Mouse (Mus musculus): Measurements from ENCODE around the gene Pax8. TPM values are rescaled to one million over a fixed set of nuclear protein-coding genes. Genes with fewer than 3 reads are reported as not detected.
A peak's percentile ranks its signal among the peaks of the same experiment; 100 is the strongest.

Gene Pax8
- polyA plus RNA-seq, 1 experiment from 2014 or later, result not detected

- Histone ChIP-seq H3K27ac (replicated peaks in 1 of 2; ENCODE audit: control insufficient read depth in 1 of 2, insufficient read depth in 1 of 2, low read depth in 2 of 2, low read length in 2 of 2) (no peak overlapping the region), H3K4me1 (ENCODE audit: control insufficient read depth in 2 of 2, insufficient read depth in 2 of 2, low read length in 2 of 2) (no peaks in the 10 kb centered on the region), H3K36me3 (ENCODE audit: control insufficient read depth, insufficient read depth, low read length) (no peaks in the 10 kb centered on the region), H3K4me2 (ENCODE audit: low read length) (no peak overlapping the region), H3K27me3 (ENCODE audit: control insufficient read depth, insufficient read depth, low read length) (no peaks in the 10 kb centered on the region), H3K4me3 (ENCODE audit: control insufficient read depth in 1 of 2, insufficient read depth in 1 of 2, low read depth in 1 of 2, low read length in 2 of 2) (no peak overlapping the region), H3K9me3 (ENCODE audit: control insufficient read depth, low read length) (no peaks in the 10 kb centered on the region), H3K9ac (ENCODE audit: low read length) (no peak overlapping the region)
- ATAC-seq (ENCODE audit: insufficient number of reproducible peaks, insufficient read depth, low FRiP score, low read depth), result no peak
- WGBS, result 71% methylated on average over 4 of the region's 4 CpGs
Measured at GRCm38 (mm10) chr2:24413677-24414076, 61.7 kb downstream of the Pax8 start.

GRCm38 (mm10) chr2:24413172-24413571 lies 62.2 kb downstream of the Pax8 start:
- no peaks in the 10 kb centered on the region for H3K27me3 ChIP-seq (ENCODE audit: control insufficient read depth, insufficient read depth, low read length)
- no peak overlapping the region for H3K4me2 ChIP-seq (ENCODE audit: low read length)
- H3K9me3 ChIP-seq (ENCODE audit: control insufficient read depth, low read length), result no peaks in the 10 kb centered on the region
- H3K9ac ChIP-seq (ENCODE audit: low read length), result no peak overlapping the region
- no peaks in the 10 kb centered on the region for H3K36me3 ChIP-seq (ENCODE audit: control insufficient read depth, insufficient read depth, low read length)
- H3K4me1 ChIP-seq (ENCODE audit: control insufficient read depth in 2 of 2, insufficient read depth in 2 of 2, low read length in 2 of 2), result no peaks in the 10 kb centered on the region
- no peak overlapping the region for H3K27ac ChIP-seq (replicated peaks in 1 of 2; ENCODE audit: control insufficient read depth in 1 of 2, insufficient read depth in 1 of 2, low read depth in 2 of 2, low read length in 2 of 2)
- no peak overlapping the region for H3K4me3 ChIP-seq (ENCODE audit: control insufficient read depth in 1 of 2, insufficient read depth in 1 of 2, low read depth in 1 of 2, low read length in 2 of 2)
- no peak for ATAC-seq (ENCODE audit: insufficient number of reproducible peaks, insufficient read depth, low FRiP score, low read depth)
- WGBS, result 86% methylated on average over 3 of the region's 3 CpGs

- no peak overlapping the region for H3K4me3 ChIP-seq (ENCODE audit: control insufficient read depth in 1 of 2, insufficient read depth in 1 of 2, low read depth in 1 of 2, low read length in 2 of 2)
- H3K9me3 ChIP-seq (ENCODE audit: control insufficient read depth, low read length), result no peaks in the 10 kb centered on the region
- ATAC-seq (ENCODE audit: insufficient number of reproducible peaks, insufficient read depth, low FRiP score, low read depth), result no peak
- H3K36me3 ChIP-seq (ENCODE audit: control insufficient read depth, insufficient read depth, low read length), result no peaks in the 10 kb centered on the region
- H3K9ac ChIP-seq (ENCODE audit: low read length), result no peak overlapping the region
- H3K27ac ChIP-seq (replicated peaks in 1 of 2; ENCODE audit: control insufficient read depth in 1 of 2, insufficient read depth in 1 of 2, low read depth in 2 of 2, low read length in 2 of 2), result no peak overlapping the region
- WGBS, result 4% methylated on average over 2 of the region's 2 CpGs
- H3K27me3 ChIP-seq (ENCODE audit: control insufficient read depth, insufficient read depth, low read length), result peaks cover 12% of the 10 kb centered on the region
- no peak overlapping the region for H3K4me2 ChIP-seq (ENCODE audit: low read length)
- H3K4me1 ChIP-seq (ENCODE audit: control insufficient read depth in 2 of 2, insufficient read depth in 2 of 2, low read length in 2 of 2), result peaks cover 3% of the 10 kb centered on the region in 2 experiments; a peak in 2 of 4 replicates
Measured at GRCm38 (mm10) chr2:24409166-24409565, 66.2 kb downstream of the Pax8 start.

GRCm38 (mm10) chr2:24407701-24408485 lies 67.5 kb downstream of the Pax8 start:
- Histone ChIP-seq H3K36me3 (ENCODE audit: control insufficient read depth, insufficient read depth, low read length) (no peaks in the 10 kb centered on the region), H3K4me2 (ENCODE audit: low read length) (no peak overlapping the region), H3K27ac (replicated peaks in 1 of 2; ENCODE audit: control insufficient read depth in 1 of 2, insufficient read depth in 1 of 2, low read depth in 2 of 2, low read length in 2 of 2) (no peak overlapping the region), H3K4me3 (ENCODE audit: control insufficient read depth in 1 of 2, insufficient read depth in 1 of 2, low read depth in 1 of 2, low read length in 2 of 2) (no peak overlapping the region), H3K9me3 (ENCODE audit: control insufficient read depth, low read length) (no peaks in the 10 kb centered on the region), H3K27me3 (ENCODE audit: control insufficient read depth, insufficient read depth, low read length) (peaks cover 20% of the 10 kb centered on the region), H3K9ac (ENCODE audit: low read length) (no peak overlapping the region), H3K4me1 (ENCODE audit: control insufficient read depth in 2 of 2, insufficient read depth in 2 of 2, low read length in 2 of 2) (peaks cover 3% of the 10 kb centered on the region in 2 experiments; a peak in 2 of 4 replicates)
- no peak for ATAC-seq (ENCODE audit: insufficient number of reproducible peaks, insufficient read depth, low FRiP score, low read depth)
- 56% methylated on average over 4 of the region's 4 CpGs for WGBS

GRCm38 (mm10) chr2:24405345-24406012 lies 69.9 kb downstream of the Pax8 start:
- Histone ChIP-seq H3K4me2 (ENCODE audit: low read length) (peak overlapping the region; percentile 62), H3K27me3 (ENCODE audit: control insufficient read depth, insufficient read depth, low read length) (peaks cover 20% of the 10 kb centered on the region), H3K9me3 (ENCODE audit: control insufficient read depth, low read length) (no peaks in the 10 kb centered on the region), H3K4me3 (ENCODE audit: control insufficient read depth in 1 of 2, insufficient read depth in 1 of 2, low read depth in 1 of 2, low read length in 2 of 2) (peak overlapping the region; percentile 21 to 22; a peak in 3 of 4 replicates), H3K36me3 (ENCODE audit: control insufficient read depth, insufficient read depth, low read length) (no peaks in the 10 kb centered on the region), H3K9ac (ENCODE audit: low read length) (peak overlapping the region; percentile 64; the same call in 1 of the 2 replicates), H3K4me1 (ENCODE audit: control insufficient read depth in 2 of 2, insufficient read depth in 2 of 2, low read length in 2 of 2) (peaks cover 3 to 11% of the 10 kb centered on the region in 2 experiments; a peak in 2 of 4 replicates), H3K27ac (replicated peaks in 1 of 2; ENCODE audit: control insufficient read depth in 1 of 2, insufficient read depth in 1 of 2, low read depth in 2 of 2, low read length in 2 of 2) (no peak overlapping the region)
- peak; percentile 44; the same call in 1 of the 2 replicates for ATAC-seq (ENCODE audit: insufficient number of reproducible peaks, insufficient read depth, low FRiP score, low read depth)
- 5% methylated on average over 23 of the region's 23 CpGs for WGBS

- ATAC-seq (ENCODE audit: insufficient number of reproducible peaks, insufficient read depth, low FRiP score, low read depth), result peak; percentile 68
- peaks cover 3 to 12% of the 10 kb centered on the region in 2 experiments; a peak in 2 of 4 replicates for H3K4me1 ChIP-seq (ENCODE audit: control insufficient read depth in 2 of 2, insufficient read depth in 2 of 2, low read length in 2 of 2)
- H3K4me3 ChIP-seq (ENCODE audit: control insufficient read depth in 1 of 2, insufficient read depth in 1 of 2, low read depth in 1 of 2, low read length in 2 of 2), result no peak overlapping the region
- 78% methylated on average over 3 of the region's 3 CpGs for WGBS
- H3K9me3 ChIP-seq (ENCODE audit: control insufficient read depth, low read length), result no peaks in the 10 kb centered on the region
- H3K27ac ChIP-seq (replicated peaks in 1 of 2; ENCODE audit: control insufficient read depth in 1 of 2, insufficient read depth in 1 of 2, low read depth in 2 of 2, low read length in 2 of 2), result no peak overlapping the region
- H3K9ac ChIP-seq (ENCODE audit: low read length), result no peak overlapping the region
- peaks cover 21% of the 10 kb centered on the region for H3K27me3 ChIP-seq (ENCODE audit: control insufficient read depth, insufficient read depth, low read length)
- no peaks in the 10 kb centered on the region for H3K36me3 ChIP-seq (ENCODE audit: control insufficient read depth, insufficient read depth, low read length)
- H3K4me2 ChIP-seq (ENCODE audit: low read length), result peak overlapping the region; percentile 11; the same call in 1 of the 2 replicates
Measured at GRCm38 (mm10) chr2:24400711-24401110, 74.7 kb downstream of the Pax8 start.

GRCm38 (mm10) chr2:24397115-24397514 lies 78.3 kb downstream of the Pax8 start:
- Histone ChIP-seq H3K4me1 (ENCODE audit: control insufficient read depth in 2 of 2, insufficient read depth in 2 of 2, low read length in 2 of 2) (0 out of 4 replicates have a peak, but pooled peaks cover 0 to 8% of the 10 kb centered on the region in 2 experiments), H3K9ac (ENCODE audit: low read length) (no peak overlapping the region), H3K9me3 (ENCODE audit: control insufficient read depth, low read length) (no peaks in the 10 kb centered on the region), H3K36me3 (ENCODE audit: control insufficient read depth, insufficient read depth, low read length) (no peaks in the 10 kb centered on the region), H3K4me3 (ENCODE audit: control insufficient read depth in 1 of 2, insufficient read depth in 1 of 2, low read depth in 1 of 2, low read length in 2 of 2) (no peak overlapping the region), H3K4me2 (ENCODE audit: low read length) (no peak overlapping the region), H3K27me3 (ENCODE audit: control insufficient read depth, insufficient read depth, low read length) (peaks cover 4% of the 10 kb centered on the region; the same call in 1 of the 2 replicates), H3K27ac (replicated peaks in 1 of 2; ENCODE audit: control insufficient read depth in 1 of 2, insufficient read depth in 1 of 2, low read depth in 2 of 2, low read length in 2 of 2) (no peak overlapping the region)
- ATAC-seq (ENCODE audit: insufficient number of reproducible peaks, insufficient read depth, low FRiP score, low read depth), result no peak
- WGBS, result 2% methylated on average over 2 of the region's 2 CpGs

Measured in heart, embryonic 14.5 days (tissue).